Mouse (Mus musculus) heart, embryonic 14.5 days (tissue): ENCODE measurements around the gene Samd14. TPM values are rescaled to one million over a fixed set of nuclear protein-coding genes. Genes with fewer than 3 reads are reported as not detected.
A peak's percentile ranks its signal among the peaks of the same experiment; 100 is the strongest.

Experiments
- ATAC-seq: fragments of 200-750 bp; cut with Nextera tagmentation; 2 replicates; pipeline ENCODE4 v1.8.0; 2017; ENCODE audit warnings: low read depth, moderate TSS enrichment; ENCODE audit not compliant: insufficient number of reproducible peaks, insufficient read depth, low FRiP score
- H3K27ac ChIP-seq, 2 experiments: fragments of 200-500 bp in 1 of 2; fragments of 300-500 bp in 1 of 2; sonication (generic) in 1 of 2; replicated peaks in 1 of 2; 2 replicates each; pipeline ENCODE4 v1.5.1; 2012 to 2014; ENCODE audit warnings: low read depth in 2 of 2, low read length in 2 of 2, control low read depth in 1 of 2, mild to moderate bottlenecking in 1 of 2, mixed read lengths in 1 of 2; ENCODE audit not compliant: control insufficient read depth in 1 of 2, insufficient read depth in 1 of 2
- H3K27me3 ChIP-seq: fragments of 300-500 bp; sonication (generic); 2 replicates; pipeline ENCODE4 v1.6.1; 2014; ENCODE audit warnings: mild to moderate bottlenecking, low read length, control low read depth; ENCODE audit not compliant: control insufficient read depth, insufficient read depth
- H3K36me3 ChIP-seq: fragments of 300-500 bp; sonication (generic); 2 replicates; pipeline ENCODE4 v1.6.1; 2014; ENCODE audit warnings: mild to moderate bottlenecking, control low read depth, low read length, mixed read lengths; ENCODE audit not compliant: control insufficient read depth, insufficient read depth
- H3K4me1 ChIP-seq, 2 experiments: fragments of 200-500 bp in 1 of 2; fragments of 300-500 bp in 1 of 2; sonication (generic) in 1 of 2; 2 replicates each; pipeline ENCODE4 v1.6.1; 2012 to 2014; ENCODE audit warnings: low read length in 2 of 2, control low read depth in 1 of 2, mixed read lengths in 1 of 2; ENCODE audit not compliant: control insufficient read depth in 2 of 2, insufficient read depth in 2 of 2
- H3K4me2 ChIP-seq: fragments of 300-500 bp; sonication (generic); 2 replicates; pipeline ENCODE4 v1.6.1; 2014; ENCODE audit warnings: mild to moderate bottlenecking, low read length
- H3K4me3 ChIP-seq, 2 experiments: fragments of 200-500 bp in 1 of 2; fragments of 300-500 bp in 1 of 2; sonication (generic) in 1 of 2; 2 replicates each; pipeline ENCODE4 v1.5.1; 2012 to 2014; ENCODE audit warnings: low read length in 2 of 2, mild to moderate bottlenecking in 2 of 2, control low read depth in 1 of 2, low read depth in 1 of 2, moderate library complexity in 1 of 2; ENCODE audit not compliant: control insufficient read depth in 1 of 2, insufficient read depth in 1 of 2
- H3K9ac ChIP-seq: fragments of 300-500 bp; sonication (generic); 2 replicates; pipeline ENCODE4 v1.6.1; 2014; ENCODE audit warnings: mild to moderate bottlenecking, low read length
- H3K9me3 ChIP-seq: fragments of 300-500 bp; sonication (generic); 2 replicates; pipeline ENCODE4 v1.6.1; 2016; ENCODE audit warnings: low read length, control low read depth; ENCODE audit not compliant: control insufficient read depth
- WGBS: fragments of 180-500 bp; shearing (Covaris S2); extraction: QIAGEN DNeasy Blood & Tissue Kit; methylation state at CpG from one replicate; pipeline ENCODE4 v1.1.7; 2014; 5-methylcytosine and 5-hydroxymethylcytosine counted together
- polyA plus RNA-seq: library from polyadenylated mRNA; unstranded; fragments of >200 nt; fragmentation: Nextera tagmentation; extraction: Ambion mirVana; gene quantifications from 2 replicates; pipeline ENCODE4 v1.2.1, GENCODE M21; 2014

The Samd14 gene
- polyA plus RNA-seq, 1 experiment from 2014 or later, result 10.1 TPM

DNA sequence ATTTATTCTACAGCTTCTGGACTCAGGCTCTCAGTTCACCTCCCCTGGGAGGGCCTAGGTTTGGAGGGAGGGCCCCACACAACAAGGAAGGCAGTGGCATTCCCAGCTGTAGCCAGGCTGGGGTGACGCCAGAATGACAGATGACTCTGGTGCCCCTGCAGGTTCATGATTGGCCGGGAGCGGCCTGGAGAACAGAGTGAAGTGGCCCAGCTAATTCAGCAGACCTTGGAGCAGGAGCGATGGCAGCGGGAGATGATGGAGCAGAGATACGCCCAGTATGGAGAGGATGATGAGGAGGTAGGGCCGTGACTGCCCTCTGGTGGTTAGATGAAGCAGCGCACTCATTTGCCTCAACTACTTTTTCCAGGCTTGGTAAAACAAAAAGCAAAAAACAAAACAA is 8.6 kb upstream of the Samd14 start:
- Histone ChIP-seq H3K4me3 (no peak overlapping the region), H3K4me1 (peaks cover 15 to 43% of the 10 kb centered on the region in 2 experiments), H3K9ac (no peak overlapping the region), H3K27ac (peak overlapping the region; percentile 6 to 7; a peak in 1 of 4 replicates), H3K27me3 (no peaks in the 10 kb centered on the region), H3K36me3 (peaks cover 96% of the 10 kb centered on the region), H3K4me2 (peak overlapping the region; percentile 16; the same call in 1 of the 2 replicates), H3K9me3 (no peaks in the 10 kb centered on the region)
- WGBS, result 3% methylated on average over 8 of the region's 8 CpGs
- ATAC-seq, result peak; percentile 19; the same call in 1 of the 2 replicates

DNA sequence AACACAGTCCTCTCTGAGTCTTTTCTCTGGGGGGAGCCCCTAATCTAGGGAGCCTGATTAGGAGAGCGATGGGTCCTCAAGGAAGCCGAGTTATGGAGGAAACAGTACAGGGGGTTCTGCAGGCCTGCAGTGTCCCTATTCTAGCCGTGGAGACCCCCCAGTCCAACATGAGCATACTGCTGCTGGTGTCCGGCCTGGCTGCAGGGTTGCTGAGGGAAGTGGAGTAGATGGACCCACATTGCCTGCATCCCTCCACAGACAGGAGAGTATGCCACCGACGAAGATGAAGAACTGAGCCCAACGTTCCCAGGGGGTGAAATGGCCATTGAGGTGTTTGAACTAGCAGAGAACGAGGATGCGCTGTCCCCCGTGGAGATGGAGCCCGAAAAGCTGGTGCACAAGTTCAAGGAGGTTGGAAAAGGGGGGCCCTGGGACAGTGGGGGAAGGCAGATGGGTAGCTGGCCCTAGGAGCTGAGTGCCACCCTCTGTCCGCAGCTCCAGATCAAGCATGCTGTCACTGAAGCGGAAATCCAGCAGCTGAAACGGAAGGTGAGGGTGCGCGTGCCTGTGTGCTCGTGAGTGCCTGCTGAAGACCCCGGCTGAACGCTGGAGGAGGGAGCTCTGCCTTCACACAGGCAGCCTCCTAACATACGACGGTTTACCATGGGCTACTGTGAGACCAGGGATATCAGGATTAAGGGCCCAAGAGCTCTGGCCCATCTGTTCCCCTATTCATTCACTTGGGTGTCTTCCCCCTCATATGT is 7.9 kb upstream of the Samd14 start:
- Histone ChIP-seq H3K27me3 (no peaks in the 10 kb centered on the region), H3K9ac (no peak overlapping the region), H3K36me3 (peaks cover 89% of the 10 kb centered on the region), H3K4me2 (no peak overlapping the region), H3K4me1 (peaks cover 18 to 43% of the 10 kb centered on the region in 2 experiments), H3K9me3 (no peaks in the 10 kb centered on the region), H3K27ac (no peak overlapping the region; a peak in 1 of 4 replicates), H3K4me3 (no peak overlapping the region)
- no peak for ATAC-seq
- WGBS, result 87% methylated on average over 21 of the region's 21 CpGs

DNA sequence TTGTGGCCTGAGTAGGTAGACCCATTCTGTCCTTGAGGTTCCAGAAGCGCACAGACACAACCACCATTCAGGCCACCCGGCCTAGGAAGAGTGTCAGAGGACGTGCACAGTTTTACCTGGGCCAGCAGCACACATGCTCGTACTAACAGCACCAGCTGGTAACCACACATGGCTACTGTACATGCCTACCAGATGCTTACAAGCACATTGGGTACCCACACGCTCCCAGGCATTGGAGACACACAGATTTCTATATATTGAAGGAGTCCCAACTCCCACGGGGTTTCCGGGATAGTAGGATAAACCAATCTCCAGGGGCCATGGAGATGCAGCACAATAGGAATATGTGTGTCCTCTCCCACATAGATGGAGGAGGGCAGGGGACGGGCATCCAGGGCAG is 7.0 kb upstream of the Samd14 start:
- Histone ChIP-seq H3K27me3 (no peaks in the 10 kb centered on the region), H3K9ac (no peak overlapping the region)
- ATAC-seq, result no peak

GRCm38 (mm10) chr11:95004136-95004936 is 5.3 kb upstream of the Samd14 start:
- Histone ChIP-seq H3K27ac (peak overlapping the region in 1 of 2 experiments; percentile 50; a peak in 2 of 4 replicates), H3K36me3 (peaks cover 63% of the 10 kb centered on the region), H3K4me3 (no peak overlapping the region), H3K27me3 (no peaks in the 10 kb centered on the region), H3K4me1 (peaks cover 28 to 44% of the 10 kb centered on the region in 2 experiments), H3K9me3 (no peaks in the 10 kb centered on the region), H3K4me2 (no peak overlapping the region), H3K9ac (no peak overlapping the region)
- ATAC-seq, result no peak
- 73% methylated on average over 12 of the region's 12 CpGs for WGBS

More for the DNA sequence above, 7.0 kb upstream of the Samd14 start:
- Histone ChIP-seq H3K9me3 (no peaks in the 10 kb centered on the region), H3K4me1 (peaks cover 22 to 40% of the 10 kb centered on the region in 2 experiments), H3K27ac (no peak overlapping the region), H3K4me3 (no peak overlapping the region), H3K36me3 (peaks cover 80% of the 10 kb centered on the region), H3K4me2 (no peak overlapping the region)
- 93% methylated on average over 8 of the region's 8 CpGs for WGBS

DNA sequence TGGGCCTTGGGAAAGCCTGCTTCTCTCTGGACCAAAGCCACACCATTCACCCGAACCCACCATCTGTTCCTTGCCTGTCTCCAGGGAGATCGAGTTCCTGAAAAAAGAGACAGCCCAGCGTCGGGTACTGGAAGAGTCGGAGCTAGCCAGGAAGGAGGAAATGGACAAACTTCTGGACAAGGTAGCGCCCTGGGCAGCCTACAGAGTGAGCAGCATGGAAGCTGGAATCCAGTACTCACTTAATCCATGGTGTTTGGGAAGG is 4.8 kb upstream of the Samd14 start:
- no peak overlapping the region for H3K4me2 ChIP-seq
- no peak overlapping the region for H3K9ac ChIP-seq
- H3K27ac ChIP-seq, result no peak overlapping the region
- WGBS, result 68% methylated on average over 6 of the region's 6 CpGs
- no peak for ATAC-seq
- H3K36me3 ChIP-seq, result peaks cover 58% of the 10 kb centered on the region
- H3K4me3 ChIP-seq, result no peak overlapping the region
- H3K27me3 ChIP-seq, result no peaks in the 10 kb centered on the region
- peaks cover 30 to 45% of the 10 kb centered on the region in 2 experiments for H3K4me1 ChIP-seq
- H3K9me3 ChIP-seq, result no peaks in the 10 kb centered on the region

DNA sequence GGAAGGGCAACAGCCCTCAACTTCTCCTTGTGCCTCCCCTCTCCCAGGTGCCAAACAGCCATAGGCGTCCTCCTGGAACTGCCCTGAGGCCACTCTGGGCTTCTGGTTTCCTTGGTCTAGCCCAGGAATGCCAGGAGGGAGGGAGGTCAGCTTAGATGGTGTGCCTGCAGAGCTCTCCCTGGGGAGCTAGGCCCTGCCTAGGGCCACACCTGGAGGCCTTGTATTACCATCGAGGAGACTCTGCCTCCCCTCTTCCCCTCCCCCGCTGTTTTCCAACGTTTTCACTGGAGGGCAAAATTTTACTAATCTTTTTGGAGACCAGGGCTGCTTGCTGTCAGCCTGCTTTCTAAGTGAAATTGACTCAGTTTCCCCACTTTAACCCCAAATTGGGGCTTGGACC is 3.6 kb upstream of the Samd14 start:
- H3K27ac ChIP-seq, result peak overlapping the region; percentile 25 to 29; a peak in 1 of 4 replicates
- no peak for ATAC-seq
- H3K27me3 ChIP-seq, result no peaks in the 10 kb centered on the region
- H3K9ac ChIP-seq, result peak overlapping the region; percentile 71
- WGBS, result 31% methylated on average over 4 of the region's 4 CpGs
- peak overlapping the region; percentile 72 for H3K4me2 ChIP-seq
- peaks cover 25 to 38% of the 10 kb centered on the region in 2 experiments for H3K4me1 ChIP-seq
- H3K4me3 ChIP-seq, result peak overlapping the region; percentile 12 to 40; a peak in 3 of 4 replicates
- no peaks in the 10 kb centered on the region for H3K9me3 ChIP-seq
- peaks cover 50% of the 10 kb centered on the region for H3K36me3 ChIP-seq

GRCm38 (mm10) chr11:95006525-95007219 is 3.0 kb upstream of the Samd14 start:
- Histone ChIP-seq H3K4me3 (peak overlapping the region; percentile 40), H3K9me3 (no peaks in the 10 kb centered on the region), H3K9ac (peak overlapping the region; percentile 71), H3K27ac (peak overlapping the region; percentile 25 to 39; a peak in 3 of 4 replicates), H3K4me1 (peaks cover 30 to 37% of the 10 kb centered on the region in 2 experiments), H3K27me3 (no peaks in the 10 kb centered on the region), H3K4me2 (peak overlapping the region; percentile 72), H3K36me3 (peaks cover 43% of the 10 kb centered on the region)
- peak; percentile 50; the same call in 1 of the 2 replicates for ATAC-seq
- 2% methylated on average over 27 of the region's 27 CpGs for WGBS
